Mouse (Mus musculus): ENCODE measurements at regions not wholly inside any gene's neighbourhood (a gene's known extent, or its start where the extent isn't known, plus 50 kb on each side); places are given as distances from the start of the nearest gene placed in this dataset.
A peak's percentile ranks its signal among the peaks of the same experiment; 100 is the strongest.

DNA sequence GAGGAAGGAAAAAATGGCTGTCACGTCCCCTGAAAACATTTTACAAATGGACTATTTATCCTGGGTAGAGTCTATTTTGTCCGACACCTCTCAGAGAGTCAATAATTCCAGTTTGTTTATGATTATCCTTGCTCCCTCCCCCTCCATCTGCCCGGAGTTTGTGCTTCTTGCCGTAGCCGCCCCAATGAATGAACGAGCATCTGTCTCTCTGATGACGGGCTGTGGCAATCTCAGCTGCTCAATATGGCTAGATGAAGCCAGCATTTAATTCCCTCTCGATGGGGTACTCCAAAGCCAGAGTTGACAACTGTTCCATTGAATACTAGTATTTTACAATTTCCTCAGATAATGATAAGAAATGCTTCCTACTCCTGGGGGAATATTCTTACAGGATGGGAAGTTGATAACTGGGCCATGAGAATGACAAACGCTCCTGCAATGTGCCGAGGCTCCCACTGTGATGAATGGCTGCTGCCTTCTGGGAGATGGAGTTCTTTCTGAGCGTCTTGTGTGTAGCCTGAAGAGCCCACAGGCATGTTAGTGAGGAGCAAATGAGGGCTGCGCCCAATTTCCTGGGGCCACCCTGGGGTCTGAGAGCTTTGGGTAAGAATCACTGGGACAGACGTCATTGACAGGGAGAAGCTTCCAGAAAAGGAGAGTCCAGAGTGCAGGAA is 128.6 kb upstream of the Fstl4 start:
- Histone ChIP-seq H3K4me2 (ENCODE audit: low read depth, low read length) (no peak overlapping the region), H3K36me3 (ENCODE audit: insufficient read depth, low read length) (no peaks in the 10 kb centered on the region), H3K4me3 (ENCODE audit: low read length) (no peak overlapping the region), H3K4me1 (ENCODE audit: insufficient read depth, low read length) (no peaks in the 10 kb centered on the region), H3K27ac (no peak overlapping the region), H3K9me3 (ENCODE audit: low read length) (no peaks in the 10 kb centered on the region), H3K27me3 (ENCODE audit: insufficient read depth, low read length) (no peaks in the 10 kb centered on the region), H3K9ac (replicated peaks; ENCODE audit: low read length) (no peak overlapping the region)
- DNase-seq (ENCODE audit: low spot score) (peak; percentile 56), ATAC-seq (0 out of 2 replicates have a peak, but pooled peaks have one; percentile 51)
- no peak for TF ChIP-seq CTCF (IDR thresholded peaks at IDR 0.05; ENCODE audit: low read depth)
- 48% methylated on average over 13 of the region's 13 CpGs for WGBS

- no peak overlapping the region for H3K9ac ChIP-seq (replicated peaks; ENCODE audit: low read length)
- H3K4me2 ChIP-seq (ENCODE audit: low read depth, low read length), result no peak overlapping the region
- H3K4me1 ChIP-seq (ENCODE audit: insufficient read depth, low read length), result 0 out of 2 replicates have a peak, but pooled peaks cover under 1% of the 10 kb centered on the region
- no peaks in the 10 kb centered on the region for H3K36me3 ChIP-seq (ENCODE audit: insufficient read depth, low read length)
- no peak overlapping the region for H3K27ac ChIP-seq
- ATAC-seq, result no peak
- no peaks in the 10 kb centered on the region for H3K9me3 ChIP-seq (ENCODE audit: low read length)
- H3K27me3 ChIP-seq (ENCODE audit: insufficient read depth, low read length), result no peaks in the 10 kb centered on the region
- no peak for DNase-seq (ENCODE audit: low spot score)
- WGBS, result 100% methylated on average over 1 of the region's 1 CpGs
- H3K4me3 ChIP-seq (ENCODE audit: low read length), result no peak overlapping the region
- TF ChIP-seq CTCF (IDR thresholded peaks at IDR 0.05; ENCODE audit: low read depth), result peak; percentile 52
These were observed 125.5 kb upstream of the Fstl4 start for GRCm38 (mm10) chr11:52638939-52639338.

DNA sequence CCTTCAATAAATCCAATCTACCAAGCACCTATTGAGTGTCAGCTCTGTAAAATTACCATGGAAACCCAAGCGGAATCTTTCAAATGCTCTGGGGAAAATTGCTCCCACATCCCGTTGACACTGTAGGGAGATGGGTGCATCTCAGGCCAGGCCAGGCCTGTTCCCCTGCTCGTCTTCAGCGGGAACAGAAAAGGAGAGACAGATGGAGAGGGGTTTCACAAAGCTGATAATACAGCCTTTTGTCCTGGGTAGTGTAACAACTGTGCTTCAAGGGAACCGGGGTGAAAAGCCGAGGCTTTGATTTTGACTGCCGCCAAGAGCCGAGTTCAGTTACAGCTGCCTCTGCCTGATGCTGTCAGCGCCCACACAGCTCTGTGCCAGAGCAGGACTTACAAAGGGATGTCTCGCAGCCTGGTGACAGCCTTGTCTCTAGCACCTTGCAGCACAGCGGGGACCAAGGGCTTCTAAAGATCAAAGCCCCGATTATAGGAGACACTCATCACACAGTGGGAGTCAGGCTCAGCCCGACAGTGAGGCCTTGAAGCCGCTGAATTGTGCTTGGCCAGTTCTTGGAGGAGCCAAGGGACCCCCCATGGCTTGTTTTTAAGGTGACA is 122.6 kb upstream of the Fstl4 start:
- ATAC-seq (peak; percentile 35; the same call in 1 of the 2 replicates), DNase-seq (ENCODE audit: low spot score) (peak; percentile 47)
- Histone ChIP-seq H3K4me2 (ENCODE audit: low read depth, low read length) (no peak overlapping the region), H3K4me1 (ENCODE audit: insufficient read depth, low read length) (0 out of 2 replicates have a peak, but pooled peaks cover 7% of the 10 kb centered on the region), H3K4me3 (ENCODE audit: low read length) (no peak overlapping the region), H3K9me3 (ENCODE audit: low read length) (no peaks in the 10 kb centered on the region), H3K9ac (replicated peaks; ENCODE audit: low read length) (no peak overlapping the region), H3K27ac (no peak overlapping the region), H3K36me3 (ENCODE audit: insufficient read depth, low read length) (no peaks in the 10 kb centered on the region), H3K27me3 (ENCODE audit: insufficient read depth, low read length) (no peaks in the 10 kb centered on the region)
- WGBS, result 18% methylated on average over 14 of the region's 14 CpGs
- no peak for TF ChIP-seq CTCF (IDR thresholded peaks at IDR 0.05; ENCODE audit: low read depth)

- Histone ChIP-seq H3K36me3 (ENCODE audit: insufficient read depth, low read length) (no peaks in the 10 kb centered on the region), H3K4me1 (ENCODE audit: insufficient read depth, low read length) (0 out of 2 replicates have a peak, but pooled peaks cover 7% of the 10 kb centered on the region), H3K9me3 (ENCODE audit: low read length) (no peaks in the 10 kb centered on the region), H3K4me2 (ENCODE audit: low read depth, low read length) (no peak overlapping the region), H3K27ac (no peak overlapping the region), H3K9ac (replicated peaks; ENCODE audit: low read length) (no peak overlapping the region), H3K4me3 (ENCODE audit: low read length) (no peak overlapping the region), H3K27me3 (ENCODE audit: insufficient read depth, low read length) (no peaks in the 10 kb centered on the region)
- TF ChIP-seq CTCF (IDR thresholded peaks at IDR 0.05; ENCODE audit: low read depth), result no peak
- DNase-seq (ENCODE audit: low spot score) (peak; percentile 42), ATAC-seq (no peak)
- 24% methylated on average over 6 of the region's 6 CpGs for WGBS
These were observed 120.2 kb upstream of the Fstl4 start for GRCm38 (mm10) chr11:52644081-52644768.

GRCm38 (mm10) chr11:52648176-52648839 is 116.1 kb upstream of the Fstl4 start:
- no peak overlapping the region for H3K9ac ChIP-seq (replicated peaks; ENCODE audit: low read length)
- H3K9me3 ChIP-seq (ENCODE audit: low read length), result no peaks in the 10 kb centered on the region
- H3K27me3 ChIP-seq (ENCODE audit: insufficient read depth, low read length), result no peaks in the 10 kb centered on the region
- TF ChIP-seq CTCF (IDR thresholded peaks at IDR 0.05; ENCODE audit: low read depth), result no peak
- WGBS, result 45% methylated on average over 15 of the region's 15 CpGs
- no peak overlapping the region for H3K4me3 ChIP-seq (ENCODE audit: low read length)
- H3K27ac ChIP-seq, result no peak overlapping the region
- no peak for DNase-seq (ENCODE audit: low spot score)
- no peak overlapping the region for H3K4me2 ChIP-seq (ENCODE audit: low read depth, low read length)
- ATAC-seq, result no peak
- no peaks in the 10 kb centered on the region for H3K36me3 ChIP-seq (ENCODE audit: insufficient read depth, low read length)
- 0 out of 2 replicates have a peak, but pooled peaks cover 7% of the 10 kb centered on the region for H3K4me1 ChIP-seq (ENCODE audit: insufficient read depth, low read length)

GRCm38 (mm10) chr11:52648849-52649400 is 115.5 kb upstream of the Fstl4 start:
- Histone ChIP-seq H3K36me3 (ENCODE audit: insufficient read depth, low read length) (no peaks in the 10 kb centered on the region), H3K9me3 (ENCODE audit: low read length) (no peaks in the 10 kb centered on the region), H3K9ac (replicated peaks; ENCODE audit: low read length) (no peak overlapping the region), H3K4me2 (ENCODE audit: low read depth, low read length) (no peak overlapping the region), H3K4me1 (ENCODE audit: insufficient read depth, low read length) (0 out of 2 replicates have a peak, but pooled peaks cover 6% of the 10 kb centered on the region), H3K27ac (no peak overlapping the region), H3K27me3 (ENCODE audit: insufficient read depth, low read length) (no peaks in the 10 kb centered on the region), H3K4me3 (ENCODE audit: low read length) (no peak overlapping the region)
- ATAC-seq (no peak), DNase-seq (ENCODE audit: low spot score) (no peak)
- 80% methylated on average over 8 of the region's 8 CpGs for WGBS
- no peak for TF ChIP-seq CTCF (IDR thresholded peaks at IDR 0.05; ENCODE audit: low read depth)

Data from hindbrain, postnatal 0 days (tissue).